Mouse (Mus musculus) cerebellum, adult 2 months (tissue): ENCODE data around the gene Btbd2. TPM values are rescaled to one million over a fixed set of nuclear protein-coding genes. Genes with fewer than 3 reads are reported as not detected.

Source experiments
- DNase-seq, 2 experiments: peaks; one replicate each; pipeline ENCODE4 v3.0.0; 2021
- H3K27ac ChIP-seq: fragments of 200-500 bp; 2 replicates; pipeline ENCODE4 v1.5.1; 2012; ENCODE audit warnings: low read length, control low read depth, inconsistent platforms; ENCODE audit not compliant: insufficient read depth
- H3K27me3 ChIP-seq: fragments of 200-500 bp; 2 replicates; pipeline ENCODE4 v1.6.1; 2012; ENCODE audit warnings: inconsistent platforms, mild to moderate bottlenecking, low read length, moderate library complexity; ENCODE audit not compliant: control insufficient read depth, insufficient read depth
- H3K4me1 ChIP-seq: fragments of 200-500 bp; 2 replicates; pipeline ENCODE4 v1.6.1; 2011; ENCODE audit warnings: low read length; ENCODE audit not compliant: control insufficient read depth, insufficient read depth
- H3K4me3 ChIP-seq: fragments of 200-500 bp; replicated peaks from 2 replicates; pipeline ENCODE3; 2011; ENCODE audit warnings: mild to moderate bottlenecking, low read depth, low read length, control low read depth; ENCODE audit not compliant: insufficient read depth
- CTCF ChIP-seq: fragments of 200-500 bp; IDR thresholded peaks from 2 replicates; pipeline ENCODE4 v1.5.1; 2011; ENCODE audit warnings: low read depth, mild to moderate bottlenecking, control low read depth, low read length, moderate library complexity, borderline replicate concordance; ENCODE audit not compliant: insufficient read depth
- POLR2A ChIP-seq: fragments of 200-500 bp; IDR thresholded peaks from 2 replicates; pipeline ENCODE4 v1.6.1; 2011; ENCODE audit warnings: low read length, control low read depth, borderline replicate concordance; ENCODE audit not compliant: insufficient read depth
- WGBS: fragments of 180-500 bp; shearing (Covaris S2); methylation state at CpG from one replicate; pipeline ENCODE4 v1.1.7; 2018; 5-methylcytosine and 5-hydroxymethylcytosine counted together
- polyA plus RNA-seq: library from polyadenylated mRNA; depleted of rRNA; stranded (reverse); fragments of >200 nt; gene quantifications from 2 replicates; pipeline ENCODE4 v1.2.3, GENCODE M21; 2012

The Btbd2 gene
- polyA plus RNA-seq, 1 experiment: 108 TPM

DNA sequence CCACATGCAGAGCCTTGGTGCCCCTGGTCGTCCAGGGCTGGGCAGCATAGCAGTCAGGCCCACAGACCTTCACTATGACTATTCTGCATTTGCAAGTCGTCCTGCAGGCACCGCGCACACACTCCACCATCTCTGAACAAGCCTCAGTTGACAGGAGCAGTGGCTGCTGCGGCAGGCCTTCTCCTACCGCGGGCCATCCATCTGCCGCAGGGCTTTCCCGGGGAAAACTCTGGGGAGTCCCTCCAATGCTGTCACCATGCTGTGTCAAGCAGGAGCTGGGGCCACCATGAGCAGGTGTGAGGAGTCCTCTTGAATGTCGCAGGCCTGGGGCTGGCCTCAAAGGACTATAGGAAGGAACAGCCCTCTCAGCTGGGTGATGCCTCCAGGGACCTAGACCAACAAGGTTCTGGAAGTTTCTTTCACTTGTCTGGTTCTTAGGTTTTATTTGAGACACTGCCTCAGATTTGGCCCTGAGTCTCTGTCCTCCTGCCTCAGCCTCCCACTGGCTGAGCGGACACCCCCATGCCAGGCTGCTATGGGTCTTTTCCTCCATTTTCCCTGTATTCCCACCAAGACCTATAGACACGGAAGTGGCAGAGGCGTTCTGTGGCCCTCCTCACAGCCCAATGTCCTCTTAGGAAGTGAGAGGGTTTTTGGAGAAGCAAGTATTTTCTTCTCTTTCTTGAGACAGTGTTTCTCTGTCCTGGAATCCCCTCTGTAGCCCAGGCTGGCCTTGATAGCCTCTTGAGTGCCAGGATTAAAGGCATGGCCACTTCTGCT, 37.5 kb upstream of the Btbd2 start:
- H3K4me1 ChIP-seq: peaks cover 11% of the 10 kb centered on the region; the same call in 1 of the 2 replicates
- H3K4me3 ChIP-seq: no peak overlapping the region
- DNase-seq: no peak
- no peak overlapping the region for H3K27ac ChIP-seq
- TF ChIP-seq POLR2A: no peak
- TF ChIP-seq CTCF: no peak
- H3K27me3 ChIP-seq: no peaks in the 10 kb centered on the region
- 69% methylated on average over 13 of the region's 13 CpGs for WGBS

DNA sequence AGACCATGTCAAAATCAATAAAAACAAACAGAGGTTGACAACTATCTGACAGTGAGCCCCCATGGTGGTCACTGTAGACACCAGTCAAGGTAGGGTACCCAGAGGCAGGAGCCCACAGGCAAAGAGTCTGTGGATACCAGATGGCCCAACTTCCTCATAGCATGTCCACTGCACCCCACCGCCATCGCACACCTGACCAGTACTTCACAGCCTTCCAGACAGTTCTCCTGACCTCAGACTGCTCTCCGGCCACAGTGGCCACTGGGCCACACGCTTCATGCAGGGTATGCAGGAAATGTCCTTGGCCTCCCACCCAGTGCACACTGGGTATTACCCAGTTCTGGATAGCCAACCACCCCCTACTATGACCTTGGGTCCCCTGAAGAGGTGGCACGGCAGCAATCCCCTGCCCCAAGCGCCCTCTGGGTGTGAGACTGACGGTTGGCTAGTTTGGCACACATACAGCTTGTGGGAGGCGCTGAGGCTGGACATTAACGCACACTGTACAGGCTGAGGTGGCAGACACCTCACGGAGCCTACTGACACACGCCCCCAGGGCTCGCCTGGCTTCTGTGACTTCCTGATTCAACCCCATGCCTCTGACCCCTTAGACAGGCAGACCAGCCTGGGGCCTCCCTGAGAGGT, 36.7 kb upstream of the Btbd2 start:
- Histone ChIP-seq H3K4me1 (peaks cover 11% of the 10 kb centered on the region; the same call in 1 of the 2 replicates), H3K4me3 (no peak overlapping the region), H3K27ac (no peak overlapping the region), H3K27me3 (no peaks in the 10 kb centered on the region)
- WGBS: 66% methylated on average over 12 of the region's 12 CpGs
- TF ChIP-seq POLR2A (no peak), CTCF (no peak)
- no peak for DNase-seq

- DNase-seq: no peak
- H3K4me1 ChIP-seq: peaks cover 5% of the 10 kb centered on the region; the same call in 1 of the 2 replicates
- TF ChIP-seq POLR2A: no peak
- no peak for TF ChIP-seq CTCF
- H3K4me3 ChIP-seq: no peak overlapping the region
- no peak overlapping the region for H3K27ac ChIP-seq
- WGBS: 77% methylated on average over 14 of the region's 14 CpGs
- H3K27me3 ChIP-seq: no peaks in the 10 kb centered on the region
Measured at GRCm38 (mm10) chr10:80692249-80693165, 35.6 kb upstream of the Btbd2 start.

- DNase-seq: peak; percentile 79
- Histone ChIP-seq H3K4me1 (peaks cover 5% of the 10 kb centered on the region; the same call in 1 of the 2 replicates), H3K27ac (no peak overlapping the region), H3K4me3 (no peak overlapping the region), H3K27me3 (no peaks in the 10 kb centered on the region)
- no peak for TF ChIP-seq POLR2A
- TF ChIP-seq CTCF: peak; percentile 74
- 17% methylated on average over 5 of the region's 5 CpGs for WGBS
Measured at GRCm38 (mm10) chr10:80687850-80688249, 31.0 kb upstream of the Btbd2 start.

DNA sequence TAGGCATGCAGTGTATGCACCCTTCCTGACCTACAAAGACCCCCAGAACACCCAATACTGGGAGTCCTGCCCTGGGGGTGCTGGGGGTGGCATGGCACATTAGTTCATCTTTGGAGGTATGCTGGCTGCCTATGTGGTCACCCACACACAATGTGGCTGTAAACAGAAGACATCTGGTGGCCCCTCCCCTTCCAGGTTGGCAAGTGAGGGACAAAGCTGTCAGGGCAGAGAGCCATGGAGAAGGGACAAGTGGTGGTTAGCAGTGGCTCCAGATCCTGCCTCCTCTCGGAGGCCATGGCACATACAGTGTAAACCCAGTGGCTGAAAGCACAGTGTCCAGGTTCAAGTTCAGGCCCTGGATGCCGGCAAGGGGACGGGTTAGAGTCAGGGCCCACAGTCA, 29.7 kb upstream of the Btbd2 start:
- Histone ChIP-seq H3K4me3 (no peak overlapping the region), H3K4me1 (peaks cover 5% of the 10 kb centered on the region; the same call in 1 of the 2 replicates), H3K27ac (no peak overlapping the region), H3K27me3 (no peaks in the 10 kb centered on the region)
- no peak for DNase-seq
- TF ChIP-seq POLR2A: no peak
- TF ChIP-seq CTCF: no peak
- WGBS: 62% methylated on average over 3 of the region's 3 CpGs

DNA sequence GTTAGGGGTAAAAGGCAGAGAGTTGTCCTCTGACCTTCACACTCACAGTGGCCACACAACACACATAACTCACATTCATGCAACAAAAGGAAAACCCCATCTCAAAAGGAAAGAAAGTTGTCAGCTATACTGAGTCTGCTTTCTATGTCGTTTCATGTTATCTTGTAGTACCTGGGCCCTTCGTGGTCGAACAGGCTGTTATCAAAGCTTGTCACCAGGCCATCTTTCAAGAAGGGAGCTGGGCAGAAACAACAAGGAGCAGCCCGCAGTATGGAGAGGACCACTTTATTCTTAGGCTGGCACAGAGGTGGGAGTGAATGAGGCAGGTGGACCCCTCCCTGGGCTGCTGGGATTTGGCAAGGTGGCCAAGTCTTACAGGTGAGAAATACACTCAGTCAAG, 28.1 kb upstream of the Btbd2 start:
- TF ChIP-seq CTCF (no peak), POLR2A (no peak)
- 88% methylated on average over 4 of the region's 4 CpGs for WGBS
- no peak for DNase-seq
- no peaks in the 10 kb centered on the region for H3K27me3 ChIP-seq
- H3K4me1 ChIP-seq: peaks cover 5% of the 10 kb centered on the region; the same call in 1 of the 2 replicates
- H3K4me3 ChIP-seq: no peak overlapping the region
- no peak overlapping the region for H3K27ac ChIP-seq

- H3K4me3 ChIP-seq: no peak overlapping the region
- 60% methylated on average over 6 of the region's 6 CpGs for WGBS
- H3K4me1 ChIP-seq: peaks cover 13% of the 10 kb centered on the region
- TF ChIP-seq POLR2A: no peak
- peak; percentile 81 for TF ChIP-seq CTCF
- no peaks in the 10 kb centered on the region for H3K27me3 ChIP-seq
- peak; percentile 68 to 70 for DNase-seq
- H3K27ac ChIP-seq: no peak overlapping the region
Measured at GRCm38 (mm10) chr10:80684214-80684613, 27.3 kb upstream of the Btbd2 start.

DNA sequence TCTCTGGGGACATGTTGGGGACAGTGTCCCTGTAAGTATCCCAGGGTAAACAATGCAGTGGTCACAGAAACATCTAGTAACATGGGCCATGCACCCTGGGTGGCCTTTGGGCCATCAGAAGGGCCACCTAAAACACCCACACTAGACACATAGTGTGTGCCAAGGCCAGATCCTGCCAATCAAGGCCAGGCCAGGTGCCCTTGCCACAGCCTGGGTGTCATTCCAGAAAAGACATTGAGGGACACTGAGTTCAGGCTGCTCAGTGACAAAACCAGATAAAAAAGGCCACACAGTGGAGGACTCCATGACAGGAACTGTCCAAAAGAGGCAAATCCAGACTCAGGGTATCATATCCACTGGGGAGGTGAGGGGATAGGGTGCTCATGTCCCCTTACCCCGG, 26.8 kb upstream of the Btbd2 start:
- Histone ChIP-seq H3K27me3 (no peaks in the 10 kb centered on the region), H3K27ac (no peak overlapping the region), H3K4me1 (peaks cover 18% of the 10 kb centered on the region), H3K4me3 (no peak overlapping the region)
- DNase-seq: no peak
- 88% methylated on average over 1 of the region's 1 CpGs for WGBS
- no peak for TF ChIP-seq CTCF
